Mouse (Mus musculus): ENCODE results near the gene Gdpd3. TPM values are rescaled to one million over a fixed set of nuclear protein-coding genes. Genes with fewer than 3 reads are reported as not detected.

Gdpd3 gene
- total and polyA plus RNA-seq, 3 experiments, result 1.3 to 1.6 (median 1.5) TPM

GRCm38 (mm10) chr7:126748824-126749223, 17.3 kb upstream of the Gdpd3 start:
- H3K4me2 ChIP-seq (ENCODE audit: insufficient read depth, low read depth, poor library complexity, severe bottlenecking), result no peak overlapping the region
- in situ Hi-C loops (cut with MboI; ENCODE audit: low pct_ligation_motif_present, low pct_unique_long_range_greater_than_20kb, low sequenced_read_pairs), result no loop called here
- H3K79me2 ChIP-seq (replicated peaks; ENCODE audit: control insufficient read depth, extremely low read depth, insufficient read depth, poor library complexity, severe bottlenecking), result no peaks in the 10 kb centered on the region
- H3K27ac ChIP-seq (ENCODE audit: insufficient read depth, low read depth), result no peak overlapping the region
- H3K4me1 ChIP-seq (ENCODE audit: control insufficient read depth in 1 of 2, insufficient read depth in 2 of 2), result peaks cover 10 to 36% of the 10 kb centered on the region in 2 experiments
- DNase-seq (ENCODE audit: extremely low read depth), result no peak
- no peak overlapping the region for H3K4me3 ChIP-seq (replicated peaks in 1 of 3; ENCODE audit: low read depth in 2 of 3, low read length in 2 of 3, poor library complexity in 1 of 3)
- no peaks in the 10 kb centered on the region for H3K36me3 ChIP-seq (replicated peaks in 1 of 2; ENCODE audit: control insufficient read depth in 1 of 2, insufficient read depth in 1 of 2, low read length in 1 of 2)
- H3K9ac ChIP-seq (ENCODE audit: insufficient read depth, low read depth), result no peak overlapping the region
- H3K27me3 ChIP-seq (replicated peaks), result no peaks in the 10 kb centered on the region
- dilution Hi-C loops (cut with MboI; ENCODE audit: extremely low pct_ligation_motif_present, extremely low pct_unique_long_range_greater_than_20kb, low sequenced_read_pairs), result no loop called here
- peaks cover 2% of the 10 kb centered on the region for H3K9me3 ChIP-seq (replicated peaks; ENCODE audit: low read length)
- TF ChIP-seq ETS1 (conservative IDR thresholded peaks at IDR 0.05; ENCODE audit: low read depth, low read length), result no peak
- TF ChIP-seq ZNF384 (IDR thresholded peaks at IDR 0.05; ENCODE audit: low read depth, low read length), result no peak
- TF ChIP-seq RAD21 (IDR thresholded peaks at IDR 0.05; ENCODE audit: low read depth, low read length), result no peak
- TF ChIP-seq TCF12 (IDR thresholded peaks at IDR 0.05; ENCODE audit: low read depth, low read length), result no peak
- no peak for TF ChIP-seq MAX (IDR thresholded peaks at IDR 0.05; ENCODE audit: low read length)
- TF ChIP-seq BHLHE40 (IDR thresholded peaks at IDR 0.05; ENCODE audit: low read depth, low read length), result no peak

GRCm38 (mm10) chr7:126749582-126750343, 16.4 kb upstream of the Gdpd3 start:
- peaks cover 2% of the 10 kb centered on the region for H3K9me3 ChIP-seq (replicated peaks; ENCODE audit: low read length)
- no peak for TF ChIP-seq CHD1 (IDR thresholded peaks at IDR 0.05; ENCODE audit: low read depth, low read length)
- no peak for TF ChIP-seq ELF1 (IDR thresholded peaks at IDR 0.05; ENCODE audit: low read depth, low read length)
- no peak for TF ChIP-seq IRF4 (IDR thresholded peaks at IDR 0.05; ENCODE audit: low read depth, low read length)
- peak; percentile 25 for TF ChIP-seq RAD21 (IDR thresholded peaks at IDR 0.05; ENCODE audit: low read depth, low read length)
- TF ChIP-seq SMC3 (IDR thresholded peaks at IDR 0.05; ENCODE audit: low read depth, low read length), result peak; percentile 12; the same call in 1 of the 2 replicates
- TF ChIP-seq ZMIZ1 (IDR thresholded peaks at IDR 0.05; ENCODE audit: low read depth, low read length), result no peak
- no peak for TF ChIP-seq NRF1 (IDR thresholded peaks at IDR 0.05; ENCODE audit: low read depth, low read length)
- TF ChIP-seq KAT2A (IDR thresholded peaks at IDR 0.05; ENCODE audit: insufficient replicate concordance, low read length), result no peak
- peak in 1 of 2 experiments; percentile 45; a peak in 2 of 4 replicates for TF ChIP-seq CTCF (conservative IDR thresholded peaks at IDR 0.05 in 1 of 2, IDR thresholded peaks at IDR 0.05 in 1 of 2; ENCODE audit: low read depth in 2 of 2, low read length in 2 of 2)
- no peaks in the 10 kb centered on the region for H3K79me2 ChIP-seq (replicated peaks; ENCODE audit: control insufficient read depth, extremely low read depth, insufficient read depth, poor library complexity, severe bottlenecking)
- no peak overlapping the region for H3K9ac ChIP-seq (ENCODE audit: insufficient read depth, low read depth)
- H3K27ac ChIP-seq (ENCODE audit: insufficient read depth, low read depth), result no peak overlapping the region
- in situ Hi-C loops (cut with MboI; ENCODE audit: low pct_ligation_motif_present, low pct_unique_long_range_greater_than_20kb, low sequenced_read_pairs) (no loop called here), dilution Hi-C loops (cut with MboI; ENCODE audit: extremely low pct_ligation_motif_present, extremely low pct_unique_long_range_greater_than_20kb, low sequenced_read_pairs) (no loop called here)
- H3K4me3 ChIP-seq (replicated peaks in 1 of 3; ENCODE audit: low read depth in 2 of 3, low read length in 2 of 3, poor library complexity in 1 of 3), result no peak overlapping the region
- DNase-seq (ENCODE audit: extremely low read depth), result no peak
- H3K4me2 ChIP-seq (ENCODE audit: insufficient read depth, low read depth, poor library complexity, severe bottlenecking), result no peak overlapping the region
- no peaks in the 10 kb centered on the region for H3K36me3 ChIP-seq (replicated peaks in 1 of 2; ENCODE audit: control insufficient read depth in 1 of 2, insufficient read depth in 1 of 2, low read length in 1 of 2)
- no peaks in the 10 kb centered on the region for H3K27me3 ChIP-seq (replicated peaks)
- H3K4me1 ChIP-seq (ENCODE audit: control insufficient read depth in 1 of 2, insufficient read depth in 2 of 2), result peaks cover 10 to 39% of the 10 kb centered on the region in 2 experiments

Measured in CH12.LX (cell line).